Mouse (Mus musculus): ENCODE measurements around the gene Plet1. TPM values are rescaled to one million over a fixed set of nuclear protein-coding genes. Genes with fewer than 3 reads are reported as not detected.

The Plet1 gene
- 3.1 and 4.0 TPM in 2 replicates for polyA plus RNA-seq (2015; fragmentation: Nextera tagmentation; extraction: Ambion mirVana)

- Histone ChIP-seq H3K27me3 (replicated peaks; ENCODE audit: control insufficient read depth, insufficient read depth, low read length) (no peaks in the 10 kb centered on the region), H3K36me3 (ENCODE audit: control insufficient read depth, insufficient read depth) (no peaks in the 10 kb centered on the region), H3K4me2 (replicated peaks; ENCODE audit: low read depth) (no peak within 1 kb of the TSS), H3K27ac (ENCODE audit: low read depth, low read length) (no peak within 1 kb of the TSS), H3K9ac (ENCODE audit: low read depth, low read length) (no peak within 1 kb of the TSS), H3K9me3 (ENCODE audit: control insufficient read depth) (no peaks in the 10 kb centered on the region), H3K4me1 (replicated peaks; ENCODE audit: control insufficient read depth, insufficient read depth, low read length) (no peaks in the 10 kb centered on the region), H3K4me3 (ENCODE audit: low read depth, low read length) (no peak within 1 kb of the TSS)
- ATAC-seq, result no peak
- 72% methylated on average over 6 of the region's 6 CpGs for WGBS
- TF ChIP-seq CTCF (IDR thresholded peaks at IDR 0.05; ENCODE audit: low read depth), result no peak
Observed at GRCm38 (mm10) chr9:50494311-50494710, at the start of gene Plet1. TSS of gene Plet1 (plus strand) at chr9:50494525.

GRCm38 (mm10) chr9:50449048-50449447 is 45.3 kb upstream of the Plet1 start:
- Histone ChIP-seq H3K27ac (ENCODE audit: low read depth, low read length) (no peak overlapping the region), H3K4me2 (replicated peaks; ENCODE audit: low read depth) (no peak overlapping the region), H3K4me1 (replicated peaks; ENCODE audit: control insufficient read depth, insufficient read depth, low read length) (no peaks in the 10 kb centered on the region), H3K9ac (ENCODE audit: low read depth, low read length) (no peak overlapping the region), H3K36me3 (ENCODE audit: control insufficient read depth, insufficient read depth) (no peaks in the 10 kb centered on the region), H3K9me3 (ENCODE audit: control insufficient read depth) (no peaks in the 10 kb centered on the region), H3K27me3 (replicated peaks; ENCODE audit: control insufficient read depth, insufficient read depth, low read length) (no peaks in the 10 kb centered on the region), H3K4me3 (ENCODE audit: low read depth, low read length) (no peak overlapping the region)
- no peak for ATAC-seq
- TF ChIP-seq CTCF (IDR thresholded peaks at IDR 0.05; ENCODE audit: low read depth), result no peak
- WGBS, result 57% methylated on average over 13 of the region's 13 CpGs

GRCm38 (mm10) chr9:50451456-50452218 is 42.7 kb upstream of the Plet1 start:
- H3K9ac ChIP-seq (ENCODE audit: low read depth, low read length), result no peak overlapping the region
- H3K4me3 ChIP-seq (ENCODE audit: low read depth, low read length), result no peak overlapping the region
- TF ChIP-seq CTCF (IDR thresholded peaks at IDR 0.05; ENCODE audit: low read depth), result no peak
- H3K9me3 ChIP-seq (ENCODE audit: control insufficient read depth), result no peaks in the 10 kb centered on the region
- no peaks in the 10 kb centered on the region for H3K36me3 ChIP-seq (ENCODE audit: control insufficient read depth, insufficient read depth)
- no peak for ATAC-seq
- no peaks in the 10 kb centered on the region for H3K4me1 ChIP-seq (replicated peaks; ENCODE audit: control insufficient read depth, insufficient read depth, low read length)
- WGBS, result 68% methylated on average over 9 of the region's 9 CpGs
- no peaks in the 10 kb centered on the region for H3K27me3 ChIP-seq (replicated peaks; ENCODE audit: control insufficient read depth, insufficient read depth, low read length)
- H3K27ac ChIP-seq (ENCODE audit: low read depth, low read length), result no peak overlapping the region
- 0 out of 2 replicates have a peak overlapping the region, but pooled peaks have one; percentile 43 for H3K4me2 ChIP-seq (replicated peaks; ENCODE audit: low read depth)

GRCm38 (mm10) chr9:50452303-50452775 is 42.0 kb upstream of the Plet1 start:
- no peak overlapping the region for H3K9ac ChIP-seq (ENCODE audit: low read depth, low read length)
- peak; percentile 75 for ATAC-seq
- H3K4me3 ChIP-seq (ENCODE audit: low read depth, low read length), result no peak overlapping the region

GRCm38 (mm10) chr9:50457596-50457995 is 36.7 kb upstream of the Plet1 start:
- H3K27me3 ChIP-seq (replicated peaks; ENCODE audit: control insufficient read depth, insufficient read depth, low read length), result no peaks in the 10 kb centered on the region
- WGBS, result 88% methylated on average over 7 of the region's 7 CpGs

More at GRCm38 (mm10) chr9:50452303-50452775, 42.0 kb upstream of the Plet1 start:
- TF ChIP-seq CTCF (IDR thresholded peaks at IDR 0.05; ENCODE audit: low read depth), result peak; percentile 100
- H3K4me1 ChIP-seq (replicated peaks; ENCODE audit: control insufficient read depth, insufficient read depth, low read length), result no peaks in the 10 kb centered on the region
- H3K36me3 ChIP-seq (ENCODE audit: control insufficient read depth, insufficient read depth), result no peaks in the 10 kb centered on the region
- H3K4me2 ChIP-seq (replicated peaks; ENCODE audit: low read depth), result peak overlapping the region; percentile 43
- no peaks in the 10 kb centered on the region for H3K27me3 ChIP-seq (replicated peaks; ENCODE audit: control insufficient read depth, insufficient read depth, low read length)
- WGBS, result 16% methylated on average over 10 of the region's 10 CpGs
- H3K27ac ChIP-seq (ENCODE audit: low read depth, low read length), result no peak overlapping the region
- H3K9me3 ChIP-seq (ENCODE audit: control insufficient read depth), result no peaks in the 10 kb centered on the region

GRCm38 (mm10) chr9:50459537-50459936 is 34.8 kb upstream of the Plet1 start:
- no peak for TF ChIP-seq CTCF (IDR thresholded peaks at IDR 0.05; ENCODE audit: low read depth)
- H3K36me3 ChIP-seq (ENCODE audit: control insufficient read depth, insufficient read depth), result no peaks in the 10 kb centered on the region
- ATAC-seq, result no peak; the same call in 1 of the 2 replicates
- no peaks in the 10 kb centered on the region; the same call in 1 of the 2 replicates for H3K4me1 ChIP-seq (replicated peaks; ENCODE audit: control insufficient read depth, insufficient read depth, low read length)
- no peaks in the 10 kb centered on the region for H3K9me3 ChIP-seq (ENCODE audit: control insufficient read depth)
- no peak overlapping the region for H3K9ac ChIP-seq (ENCODE audit: low read depth, low read length)
- no peak overlapping the region for H3K27ac ChIP-seq (ENCODE audit: low read depth, low read length)
- H3K4me2 ChIP-seq (replicated peaks; ENCODE audit: low read depth), result no peak overlapping the region
- H3K27me3 ChIP-seq (replicated peaks; ENCODE audit: control insufficient read depth, insufficient read depth, low read length), result no peaks in the 10 kb centered on the region
- no peak overlapping the region for H3K4me3 ChIP-seq (ENCODE audit: low read depth, low read length)
- 35% methylated on average over 2 of the region's 2 CpGs for WGBS

More at GRCm38 (mm10) chr9:50457596-50457995, 36.7 kb upstream of the Plet1 start:
- Histone ChIP-seq H3K9ac (ENCODE audit: low read depth, low read length) (no peak overlapping the region), H3K4me3 (ENCODE audit: low read depth, low read length) (no peak overlapping the region), H3K27ac (ENCODE audit: low read depth, low read length) (no peak overlapping the region), H3K4me1 (replicated peaks; ENCODE audit: control insufficient read depth, insufficient read depth, low read length) (no peaks in the 10 kb centered on the region; the same call in 1 of the 2 replicates), H3K9me3 (ENCODE audit: control insufficient read depth) (no peaks in the 10 kb centered on the region), H3K4me2 (replicated peaks; ENCODE audit: low read depth) (no peak overlapping the region), H3K36me3 (ENCODE audit: control insufficient read depth, insufficient read depth) (no peaks in the 10 kb centered on the region)
- no peak for ATAC-seq
- TF ChIP-seq CTCF (IDR thresholded peaks at IDR 0.05; ENCODE audit: low read depth), result no peak

All from intestine, postnatal 0 days (tissue).